Mouse (Mus musculus): ENCODE data around the gene Dusp9.

DNA sequence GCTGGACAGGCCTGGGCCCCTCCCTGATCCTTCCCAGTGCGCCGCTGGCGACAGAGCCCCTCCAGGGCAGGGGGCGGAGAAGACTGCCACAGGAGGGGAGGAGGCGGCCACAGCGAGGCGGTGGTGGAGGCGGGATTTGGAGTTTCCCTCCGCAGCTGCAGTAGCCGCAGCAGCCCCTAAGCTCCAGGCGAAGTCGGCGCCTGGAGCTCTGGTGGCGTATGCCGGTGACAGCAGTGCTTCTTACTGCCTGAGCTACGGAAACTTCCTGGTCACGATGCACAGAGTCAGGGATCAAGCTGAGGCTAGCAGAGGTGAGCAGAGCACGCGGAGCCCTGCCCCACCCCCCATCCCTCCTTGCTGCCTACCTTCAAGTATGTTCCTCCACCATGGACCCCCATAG lies 3.8 kb upstream of the Dusp9 start:
- no peak for TF ChIP-seq CTCF (IDR thresholded peaks at IDR 0.05; ENCODE audit: borderline replicate concordance, control insufficient read depth, extremely low read depth, insufficient read depth, low read length, poor library complexity)
- TF ChIP-seq POLR2A (IDR thresholded peaks at IDR 0.05; ENCODE audit: control insufficient read depth, extremely low read depth, insufficient read depth, low read length, poor library complexity) = no peak
